Mouse (Mus musculus): ENCODE measurements around the gene Gdpd5.
A peak's percentile ranks its signal among the peaks of the same experiment; 100 is the strongest.

Gdpd5 gene

DNA sequence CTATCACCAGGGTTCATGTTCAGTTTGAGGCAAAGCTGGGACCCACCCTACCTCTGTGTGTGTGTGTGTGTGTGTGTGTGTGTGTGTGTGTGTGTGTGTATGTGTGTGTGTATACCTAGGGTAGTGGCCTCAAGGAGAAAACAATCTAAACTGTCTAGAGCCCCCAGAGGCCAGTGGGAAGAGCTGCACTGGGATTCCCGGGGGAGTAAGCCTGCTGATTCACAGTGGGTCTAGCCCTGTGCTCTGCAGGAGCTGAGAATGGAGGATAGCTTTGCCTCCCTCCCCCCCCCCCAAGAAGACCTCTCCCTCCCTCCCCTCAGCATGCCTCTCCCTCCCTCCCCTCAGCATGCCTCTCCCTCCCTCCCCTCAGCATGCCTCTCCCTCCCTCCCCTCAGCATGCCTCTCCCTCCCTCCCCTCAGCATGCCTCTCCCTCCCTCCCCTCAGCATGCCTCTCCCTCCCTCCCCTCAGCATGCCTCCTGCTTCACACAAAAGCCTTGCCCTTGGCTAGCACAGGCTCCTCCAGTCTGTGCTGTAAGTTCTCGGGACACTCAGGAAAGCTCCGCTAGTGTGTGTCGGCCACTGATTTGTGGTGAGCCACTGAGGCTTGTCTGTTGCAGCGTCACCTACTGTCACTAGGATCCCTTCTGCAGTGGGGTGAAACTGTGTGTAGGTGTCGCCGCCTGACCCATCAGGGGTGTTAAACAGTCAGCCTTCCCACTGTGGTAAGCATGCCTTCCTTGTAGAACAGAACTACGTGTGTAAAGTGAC is 24.4 kb downstream of the Gdpd5 start:
- DNase-seq (ENCODE audit: low spot score) = no peak

DNA sequence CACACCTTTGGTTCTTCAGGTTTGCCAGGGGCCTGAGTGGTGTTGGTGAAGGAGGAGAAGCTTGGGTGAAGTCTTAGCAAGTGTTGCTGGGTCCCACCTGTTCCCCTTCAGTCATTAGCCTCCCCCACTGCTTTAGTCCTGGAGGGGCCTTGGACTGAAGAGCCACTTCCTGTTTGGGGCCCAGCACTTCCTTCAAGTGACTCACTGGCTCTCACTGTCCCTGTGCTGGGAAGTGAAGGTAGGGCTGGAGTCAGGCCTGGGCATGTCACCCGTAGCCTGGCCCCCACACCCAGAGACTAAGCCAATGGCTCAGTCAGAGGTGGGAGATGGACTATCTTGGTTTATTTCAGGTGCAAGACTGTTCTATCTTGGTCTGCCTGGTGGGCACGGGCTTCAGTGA is 26.4 kb downstream of the Gdpd5 start:
- DNase-seq (ENCODE audit: low spot score) = no peak

DNA sequence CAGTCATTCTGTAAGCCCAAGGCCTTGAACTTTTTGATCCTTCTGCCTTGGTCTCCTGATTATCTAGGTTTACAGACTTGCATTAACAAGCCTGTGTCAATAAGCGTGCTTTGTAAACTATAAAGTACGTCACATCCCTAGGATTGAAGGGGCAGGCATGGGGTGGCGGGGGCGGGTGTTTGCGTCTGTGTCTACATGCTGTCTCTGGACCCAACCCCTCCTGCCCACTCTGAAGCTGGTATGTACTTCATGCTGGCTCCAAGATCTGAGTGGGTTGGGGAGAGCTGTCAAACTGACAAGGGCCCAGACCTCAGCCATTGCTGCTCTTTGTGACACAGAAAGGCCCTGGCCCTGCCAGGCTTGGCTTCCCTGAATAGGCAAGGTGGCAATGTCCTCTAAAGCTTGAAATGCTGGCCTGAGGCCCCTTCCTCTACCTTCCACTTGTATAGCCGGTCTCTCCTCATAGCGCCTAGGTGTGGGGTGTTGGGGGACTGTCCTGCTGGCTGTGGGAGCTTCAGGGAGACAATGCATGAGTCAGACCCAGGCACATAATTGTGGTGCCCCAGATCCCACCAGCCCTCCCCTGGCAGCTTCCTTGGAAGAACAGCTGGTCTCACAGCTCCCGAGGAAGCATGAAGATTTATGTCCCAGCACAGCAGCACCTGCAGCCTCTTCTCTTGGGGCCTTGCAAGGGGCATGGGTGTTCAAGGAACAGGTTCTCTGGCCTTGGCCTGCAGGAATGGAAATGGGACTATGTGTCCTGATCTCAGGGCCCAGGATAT is 28.4 kb downstream of the Gdpd5 start:
- no peak for DNase-seq (ENCODE audit: low spot score)

- no peak for DNase-seq (ENCODE audit: low spot score)
These were observed 29.1 kb downstream of the Gdpd5 start for GRCm38 (mm10) chr7:99410315-99410714.

- DNase-seq (ENCODE audit: low spot score) = no peak
These were observed 30.0 kb downstream of the Gdpd5 start for GRCm38 (mm10) chr7:99411047-99411779.

GRCm38 (mm10) chr7:99415045-99415444 is 33.8 kb downstream of the Gdpd5 start:
- DNase-seq (ENCODE audit: low spot score) = no peak

GRCm38 (mm10) chr7:99419311-99419710 is 38.1 kb downstream of the Gdpd5 start:
- no peak for DNase-seq (ENCODE audit: low spot score)

DNA sequence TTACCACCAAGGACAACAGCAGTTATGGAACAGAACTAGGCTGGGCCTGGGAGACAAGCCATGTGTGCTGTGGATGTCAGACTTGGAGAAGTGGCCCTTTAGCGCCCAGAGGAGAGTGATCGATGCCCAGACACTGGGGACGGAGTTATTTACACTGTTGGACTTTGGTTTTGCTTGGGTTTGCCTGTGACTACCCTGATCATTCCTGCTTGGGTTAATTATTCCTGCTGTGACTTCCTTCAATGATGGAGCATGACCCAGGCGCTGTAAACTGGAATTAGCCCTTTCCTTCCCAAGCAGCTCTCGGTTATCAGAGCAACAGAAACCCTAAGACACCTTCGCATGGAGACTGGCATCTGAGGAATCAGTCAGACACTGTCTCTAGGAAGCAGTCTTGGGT is 39.8 kb downstream of the Gdpd5 start:
- DNase-seq (ENCODE audit: low spot score) = no peak

DNA sequence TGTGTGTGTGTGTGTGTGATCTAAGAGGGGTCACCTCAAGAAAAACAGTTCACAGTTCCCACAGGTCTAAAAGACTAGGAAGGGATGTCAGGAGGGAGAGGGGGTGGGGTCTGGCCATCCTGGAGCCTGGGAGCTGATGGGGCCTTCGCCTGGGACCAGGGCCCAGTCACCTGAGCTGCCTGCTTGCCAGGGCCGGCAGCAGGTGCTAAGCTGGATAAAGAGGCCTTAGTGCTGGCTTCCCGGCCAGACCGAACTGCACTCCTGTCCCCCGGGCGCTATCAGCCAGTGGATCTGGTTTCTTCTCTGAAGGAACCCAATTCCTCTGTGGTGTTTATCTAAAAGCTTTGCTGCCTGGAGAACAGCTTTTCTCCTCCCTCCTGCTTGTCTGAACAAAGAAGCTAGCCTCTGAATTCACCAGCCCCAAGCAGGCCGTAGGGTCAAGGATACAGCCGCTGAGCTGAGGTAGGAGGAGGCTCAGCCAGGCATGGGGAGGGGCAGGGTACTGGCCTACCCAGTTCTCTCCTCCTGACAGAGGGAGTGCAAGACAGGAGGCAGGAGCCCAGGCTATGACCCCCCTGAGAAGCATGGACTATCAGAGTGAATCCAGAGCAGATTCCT is 43.4 kb downstream of the Gdpd5 start:
- peak; percentile 60 for DNase-seq (ENCODE audit: low spot score)

GRCm38 (mm10) chr7:99425706-99426105 is 44.5 kb downstream of the Gdpd5 start:
- no peak for DNase-seq (ENCODE audit: low spot score)

GRCm38 (mm10) chr7:99427031-99427430 is 45.8 kb downstream of the Gdpd5 start:
- no peak for DNase-seq (ENCODE audit: low spot score)

- no peak for DNase-seq (ENCODE audit: low spot score)
These were observed 46.8 kb downstream of the Gdpd5 start for GRCm38 (mm10) chr7:99427987-99428386.

- DNase-seq (ENCODE audit: low spot score) = no peak
These were observed 47.6 kb downstream of the Gdpd5 start for GRCm38 (mm10) chr7:99428836-99429235.

- peak; percentile 60 for DNase-seq (ENCODE audit: low spot score)
These were observed 48.6 kb downstream of the Gdpd5 start for GRCm38 (mm10) chr7:99429786-99430185.

- no peak for DNase-seq (ENCODE audit: low spot score)
These were observed 49.0 kb downstream of the Gdpd5 start for GRCm38 (mm10) chr7:99430246-99430645.

GRCm38 (mm10) chr7:99432248-99432647 is 51.0 kb downstream of the Gdpd5 start:
- no peak for DNase-seq (ENCODE audit: low spot score)

GRCm38 (mm10) chr7:99432863-99433262 is 51.6 kb downstream of the Gdpd5 start:
- DNase-seq (ENCODE audit: low spot score) = no peak

DNA sequence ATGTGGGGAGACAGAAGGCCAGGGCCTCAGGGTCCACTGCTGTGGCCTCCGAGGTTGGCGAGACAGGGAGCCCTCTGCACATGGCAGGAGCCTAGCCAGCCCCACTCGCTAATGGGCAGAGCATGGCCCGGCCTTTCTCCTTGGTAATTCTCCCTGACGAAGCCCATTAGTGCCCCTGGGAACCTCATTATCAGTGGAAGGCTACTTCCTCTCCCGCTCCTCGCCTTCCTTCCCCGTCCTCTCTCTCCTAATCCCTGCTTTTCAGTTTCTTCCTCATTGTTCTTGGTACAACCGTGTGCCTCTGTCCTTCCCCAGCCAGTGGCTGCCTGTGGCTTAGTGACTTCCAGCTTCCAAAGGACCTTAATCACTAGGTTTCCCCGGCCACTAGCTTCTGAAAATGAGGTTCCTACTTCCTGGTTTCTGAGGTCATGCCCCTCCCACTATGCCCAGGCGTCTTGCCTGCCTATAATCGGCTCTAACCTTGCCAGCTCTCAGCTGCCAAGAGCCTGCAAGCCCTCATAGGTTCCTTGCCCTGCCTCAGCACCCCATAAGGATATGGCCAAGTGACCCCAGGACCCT is 53.5 kb downstream of the Gdpd5 start:
- no peak for DNase-seq (ENCODE audit: low spot score)

DNA sequence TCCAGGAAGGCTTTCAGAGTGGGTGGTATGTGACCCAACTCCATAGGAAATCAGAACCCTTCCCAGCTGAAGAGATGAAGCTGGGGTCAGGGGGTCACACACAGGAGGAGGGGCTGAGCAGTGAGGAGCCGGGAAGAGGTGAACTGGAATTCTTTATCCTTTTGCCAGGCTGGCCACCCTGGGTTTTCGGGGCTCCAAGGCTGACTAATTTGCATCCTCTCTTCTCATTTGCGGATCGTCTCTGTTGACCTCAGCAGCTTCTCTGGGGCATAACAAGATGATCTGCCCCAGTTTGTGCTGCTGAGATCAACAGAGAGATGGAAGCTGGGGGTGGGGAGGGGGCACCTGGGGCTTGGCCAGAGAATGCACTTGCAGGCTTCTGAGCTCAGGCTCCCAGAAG is 55.3 kb downstream of the Gdpd5 start:
- DNase-seq (ENCODE audit: low spot score) = no peak

- DNase-seq (ENCODE audit: low spot score) = no peak
These were observed 57.7 kb downstream of the Gdpd5 start for GRCm38 (mm10) chr7:99438881-99439280.

DNA sequence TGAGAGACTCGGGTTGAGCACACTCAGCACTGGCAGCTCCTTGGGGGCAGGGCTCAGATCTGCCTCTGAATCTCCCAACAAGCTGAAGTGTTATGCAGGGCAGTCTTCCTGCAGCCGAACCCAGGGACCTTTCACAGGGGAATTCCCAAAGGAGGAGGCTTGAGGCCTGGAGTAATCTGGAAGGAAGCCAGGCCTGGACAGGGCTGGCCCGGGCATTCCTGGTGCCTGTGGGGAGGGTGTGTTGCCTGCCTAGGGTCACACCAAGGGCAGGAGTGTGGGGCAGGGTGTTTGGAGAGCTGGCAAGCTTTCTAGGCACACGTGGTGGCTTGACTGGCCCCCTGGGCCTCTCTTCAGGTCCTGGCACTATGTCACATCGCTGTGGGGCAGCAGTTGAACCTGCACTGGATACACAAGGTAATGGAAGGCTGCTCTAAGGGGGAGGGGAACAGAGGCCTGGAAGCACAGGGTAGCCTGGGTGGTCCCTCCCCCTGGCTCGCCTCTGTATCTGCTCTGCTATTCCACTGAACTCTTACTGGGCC is 60.4 kb downstream of the Gdpd5 start:
- DNase-seq (ENCODE audit: low spot score) = no peak

DNA sequence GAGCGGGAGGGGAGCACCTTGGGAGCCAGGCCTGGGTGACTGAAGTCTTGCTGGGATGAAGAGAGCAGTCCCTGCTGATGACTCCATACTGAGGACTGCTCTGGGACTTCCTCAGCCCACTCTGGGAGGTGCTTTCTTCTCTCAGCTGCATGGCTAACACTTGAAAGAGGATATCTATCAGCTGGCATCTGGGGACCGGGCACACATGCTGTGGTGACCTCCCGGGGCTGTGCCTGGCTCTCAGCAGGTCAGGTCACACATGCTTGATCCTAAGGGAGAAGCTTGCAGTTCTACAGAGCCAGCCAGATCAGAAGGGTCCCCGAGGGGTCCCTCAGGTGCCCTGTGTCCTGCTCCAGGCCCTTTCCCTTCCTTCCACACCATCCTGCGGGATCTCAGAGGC is 62.0 kb downstream of the Gdpd5 start:
- no peak for DNase-seq (ENCODE audit: low spot score)

Measured in testis, postnatal 10 days (tissue).